Mouse (Mus musculus) small intestine, adult 2 months (tissue): Measurements from ENCODE around the gene Gm7138.

Experiments
- CTCF ChIP-seq: fragments of 200-500 bp; IDR thresholded peaks from 2 replicates; pipeline ENCODE4 v1.5.1; 2012; ENCODE audit warnings: low read depth, mild to moderate bottlenecking, control low read depth, inconsistent platforms, low read length, moderate library complexity, mixed read lengths; ENCODE audit not compliant: insufficient replicate concordance, insufficient read length; ENCODE audit errors: extremely low read depth
- POLR2A ChIP-seq: fragments of 200-500 bp; IDR thresholded peaks from 2 replicates; pipeline ENCODE4 v1.6.1; 2012; ENCODE audit warnings: low read depth, mild to moderate bottlenecking, control low read depth, inconsistent platforms, low read length, moderate library complexity

- no peak for TF ChIP-seq CTCF
- no peak for TF ChIP-seq POLR2A
Observed at GRCm38 (mm10) chr10:77797677-77798076, 20.9 kb upstream of the Gm7138 start.
